Mouse (Mus musculus) ZHBTc4 (cell line): Measurements from ENCODE around the gene Tekt4.

Experiments used
- DNase-seq: peaks from one replicate; pipeline ENCODE4 v3.0.0-alpha.2; 2011; ENCODE audit warnings: low read depth, low spot score

The Tekt4 gene

GRCm38 (mm10) chr17:25454272-25454671, at the start of gene Tekt4:
Tekt4 (plus strand) TSS chr17:25454615.
- no peak for DNase-seq

GRCm38 (mm10) chr17:25405224-25405895, 49.1 kb upstream of the Tekt4 start:
- no peak for DNase-seq

GRCm38 (mm10) chr17:25406011-25406441, 48.4 kb upstream of the Tekt4 start:
- DNase-seq = no peak

- DNase-seq = no peak
These were observed 47.1 kb upstream of the Tekt4 start for GRCm38 (mm10) chr17:25407352-25407751.

- no peak for DNase-seq
These were observed 46.0 kb upstream of the Tekt4 start for GRCm38 (mm10) chr17:25408302-25408999.

- no peak for DNase-seq
These were observed 44.8 kb upstream of the Tekt4 start for GRCm38 (mm10) chr17:25409621-25410020.

- no peak for DNase-seq
These were observed 44.2 kb upstream of the Tekt4 start for GRCm38 (mm10) chr17:25410180-25410579.

- DNase-seq = no peak
These were observed 43.6 kb upstream of the Tekt4 start for GRCm38 (mm10) chr17:25410786-25411185.

GRCm38 (mm10) chr17:25411251-25411650, 43.2 kb upstream of the Tekt4 start:
- no peak for DNase-seq

GRCm38 (mm10) chr17:25414209-25414608, 40.2 kb upstream of the Tekt4 start:
- no peak for DNase-seq

GRCm38 (mm10) chr17:25414917-25415316, 39.5 kb upstream of the Tekt4 start:
- no peak for DNase-seq

- no peak for DNase-seq
These were observed 38.9 kb upstream of the Tekt4 start for GRCm38 (mm10) chr17:25415421-25415913.

GRCm38 (mm10) chr17:25416219-25416618, 38.2 kb upstream of the Tekt4 start:
- no peak for DNase-seq

- DNase-seq = no peak
These were observed 36.4 kb upstream of the Tekt4 start for GRCm38 (mm10) chr17:25417990-25418389.

GRCm38 (mm10) chr17:25418926-25419325, 35.5 kb upstream of the Tekt4 start:
- no peak for DNase-seq

- no peak for DNase-seq
These were observed 33.4 kb upstream of the Tekt4 start for GRCm38 (mm10) chr17:25420998-25421397.

- no peak for DNase-seq
These were observed 29.8 kb upstream of the Tekt4 start for GRCm38 (mm10) chr17:25424526-25425080.

- no peak for DNase-seq
These were observed 28.4 kb upstream of the Tekt4 start for GRCm38 (mm10) chr17:25425996-25426395.

GRCm38 (mm10) chr17:25427441-25427840, 27.0 kb upstream of the Tekt4 start:
- no peak for DNase-seq

GRCm38 (mm10) chr17:25429240-25429639, 25.2 kb upstream of the Tekt4 start:
- no peak for DNase-seq

- no peak for DNase-seq
These were observed 24.5 kb upstream of the Tekt4 start for GRCm38 (mm10) chr17:25429886-25430285.

- DNase-seq = no peak
These were observed 23.9 kb upstream of the Tekt4 start for GRCm38 (mm10) chr17:25430534-25430933.
